Mouse (Mus musculus): Measurements from ENCODE around the gene Clnk. TPM values are rescaled to one million over a fixed set of nuclear protein-coding genes. Genes with fewer than 3 reads are reported as not detected.

Gene Clnk
- polyA plus RNA-seq, 1 experiment from 2014 or later: 0.17 TPM

DNA sequence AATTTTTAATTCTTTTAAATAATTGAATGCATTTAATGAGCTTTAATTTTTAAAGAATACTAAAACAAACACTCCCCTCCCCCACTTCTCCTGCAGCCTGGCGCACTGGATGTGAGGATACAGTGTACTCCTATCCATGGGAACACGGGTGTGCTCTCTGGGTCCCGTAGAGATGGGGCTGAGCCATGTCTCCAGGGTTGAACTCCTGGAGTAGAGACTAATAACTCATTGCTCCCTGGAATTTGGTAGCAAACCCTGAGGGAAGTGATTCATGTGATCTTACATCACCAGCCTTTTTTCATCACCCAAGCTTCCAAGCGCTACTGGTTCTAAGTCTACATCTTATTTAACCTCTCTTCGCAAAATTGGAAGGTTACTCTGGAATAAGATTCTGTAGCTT, 87.8 kb downstream of the Clnk start:
- Histone ChIP-seq H3K4me1 (peaks cover 23% of the 10 kb centered on the region), H3K27ac (replicated peaks) (no peak overlapping the region), H3K9me3 (replicated peaks) (no peaks in the 10 kb centered on the region), H3K27me3 (replicated peaks) (no peaks in the 10 kb centered on the region), H3K4me3 (replicated peaks) (no peak overlapping the region), H3K9ac (replicated peaks) (no peak overlapping the region), H3K36me3 (no peaks in the 10 kb centered on the region), H3K4me2 (no peak overlapping the region)
- 86% methylated on average over 5 of the region's 5 CpGs for WGBS
- ATAC-seq (ENCODE audit: low FRiP score): no peak

DNA sequence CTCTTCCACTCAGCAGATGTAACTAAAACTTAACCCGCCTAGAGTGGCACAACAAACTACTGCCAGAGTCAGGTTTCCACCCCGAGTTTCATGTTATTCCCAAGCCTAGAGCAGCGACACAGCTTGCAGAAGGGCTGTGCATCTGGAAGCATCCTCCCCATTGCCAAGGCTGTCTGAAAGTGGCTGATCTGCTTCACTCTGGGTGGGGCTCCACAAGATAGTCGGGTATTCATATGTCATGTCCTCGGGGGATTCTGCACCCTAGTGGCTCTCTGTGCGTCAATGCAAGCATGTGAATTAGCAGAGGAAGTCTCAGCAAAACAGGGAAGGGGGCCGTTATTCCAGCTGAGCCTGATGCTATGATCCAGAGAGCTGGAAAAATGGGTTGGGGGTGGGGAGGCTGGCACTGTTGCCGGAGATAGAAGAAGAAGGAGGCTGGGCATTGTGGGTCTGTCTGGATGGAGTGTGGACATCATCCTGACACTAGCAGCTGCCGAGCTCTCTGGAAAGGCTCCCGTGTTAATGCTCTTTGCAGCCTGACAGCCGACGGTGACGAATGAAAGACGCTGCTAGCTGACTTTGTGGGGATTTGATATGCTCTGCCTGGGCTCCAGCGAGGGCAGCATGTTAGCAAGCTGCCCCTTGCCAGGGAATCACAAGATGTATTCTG, 88.6 kb downstream of the Clnk start:
- Histone ChIP-seq H3K4me3 (replicated peaks) (0 out of 2 replicates have a peak overlapping the region, but pooled peaks have one; percentile 2), H3K4me1 (peaks cover 23% of the 10 kb centered on the region), H3K27me3 (replicated peaks) (no peaks in the 10 kb centered on the region), H3K9ac (replicated peaks) (peak overlapping the region; percentile 11; the same call in 1 of the 2 replicates), H3K9me3 (replicated peaks) (no peaks in the 10 kb centered on the region), H3K27ac (replicated peaks) (peak overlapping the region; percentile 38; the same call in 1 of the 2 replicates), H3K4me2 (peak overlapping the region; percentile 38), H3K36me3 (no peaks in the 10 kb centered on the region)
- ATAC-seq (ENCODE audit: low FRiP score): peak; percentile 51
- 23% methylated on average over 15 of the region's 15 CpGs for WGBS

DNA sequence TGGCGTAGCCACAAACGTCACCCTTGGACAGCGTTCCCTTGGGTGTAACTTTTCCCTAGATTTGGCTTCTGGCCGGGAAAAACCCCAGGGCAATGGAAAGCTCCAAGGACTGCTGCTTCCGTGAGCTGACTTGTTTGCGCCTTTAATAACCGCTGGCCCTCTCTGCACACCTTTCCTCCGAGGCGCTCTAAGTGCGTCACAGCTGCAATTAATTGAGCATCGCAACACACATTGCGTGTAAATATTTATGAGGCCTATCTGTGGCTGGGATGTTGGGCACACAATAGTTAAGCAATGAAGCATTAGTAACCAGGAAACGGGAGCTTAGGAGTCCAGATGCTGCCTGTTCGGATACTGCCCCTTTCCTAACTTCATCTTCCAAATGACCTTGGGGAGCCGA, 90.5 kb downstream of the Clnk start:
- no peak overlapping the region for H3K4me3 ChIP-seq (replicated peaks)
- H3K9me3 ChIP-seq (replicated peaks): no peaks in the 10 kb centered on the region
- H3K4me2 ChIP-seq: 0 out of 2 replicates have a peak overlapping the region, but pooled peaks have one; percentile 22
- H3K27me3 ChIP-seq (replicated peaks): no peaks in the 10 kb centered on the region
- 41% methylated on average over 15 of the region's 15 CpGs for WGBS
- no peaks in the 10 kb centered on the region for H3K36me3 ChIP-seq
- H3K4me1 ChIP-seq: peaks cover 26% of the 10 kb centered on the region
- H3K9ac ChIP-seq (replicated peaks): no peak overlapping the region
- H3K27ac ChIP-seq (replicated peaks): no peak overlapping the region
- no peak for ATAC-seq (ENCODE audit: low FRiP score)

DNA sequence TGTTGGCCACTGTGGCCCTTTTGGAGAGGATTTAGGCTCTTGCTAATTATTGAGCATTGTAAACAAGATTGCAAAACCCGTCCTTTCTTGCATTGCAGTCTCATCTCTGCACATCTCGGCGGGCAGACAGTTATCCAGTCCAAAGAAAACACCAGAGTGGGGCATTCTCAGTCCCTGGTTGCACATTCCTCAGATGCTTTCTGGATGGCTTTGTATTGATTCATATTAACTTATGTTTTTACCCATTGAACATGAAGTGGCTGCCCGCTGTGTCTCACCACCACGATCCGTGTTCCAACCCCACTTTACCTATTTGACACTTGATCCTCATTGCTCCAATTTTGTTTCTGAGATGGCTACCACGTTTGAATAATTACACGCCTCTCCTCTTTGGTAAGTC, 90.9 kb downstream of the Clnk start:
- peaks cover 26% of the 10 kb centered on the region for H3K4me1 ChIP-seq
- H3K4me3 ChIP-seq (replicated peaks): no peak overlapping the region
- H3K27ac ChIP-seq (replicated peaks): no peak overlapping the region
- no peaks in the 10 kb centered on the region for H3K36me3 ChIP-seq
- no peak for ATAC-seq (ENCODE audit: low FRiP score)
- H3K9me3 ChIP-seq (replicated peaks): no peaks in the 10 kb centered on the region
- H3K27me3 ChIP-seq (replicated peaks): no peaks in the 10 kb centered on the region
- 76% methylated on average over 8 of the region's 8 CpGs for WGBS
- no peak overlapping the region for H3K9ac ChIP-seq (replicated peaks)
- no peak overlapping the region for H3K4me2 ChIP-seq

DNA sequence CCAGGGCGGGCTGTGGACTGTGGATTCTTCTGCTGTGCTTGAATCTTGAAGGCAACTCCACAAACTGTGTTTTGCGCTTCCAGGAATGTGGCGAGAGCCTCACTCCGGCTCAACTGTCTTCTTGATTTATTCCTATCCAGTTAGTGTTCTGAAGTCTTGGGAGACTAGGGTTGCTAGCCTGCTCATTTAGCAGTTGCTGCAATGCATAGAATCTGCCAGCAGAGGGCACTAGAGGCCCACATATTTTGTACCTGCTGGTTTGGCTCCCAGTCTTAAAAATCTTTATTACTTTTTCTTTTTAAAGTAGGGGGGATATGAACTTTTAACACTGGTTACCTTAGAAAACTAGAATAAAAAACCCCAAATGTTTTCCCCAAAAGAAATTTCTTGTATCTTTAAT, 94.8 kb downstream of the Clnk start:
- no peaks in the 10 kb centered on the region for H3K27me3 ChIP-seq (replicated peaks)
- no peak overlapping the region for H3K4me3 ChIP-seq (replicated peaks)
- H3K4me1 ChIP-seq: peaks cover 12% of the 10 kb centered on the region
- no peaks in the 10 kb centered on the region for H3K36me3 ChIP-seq
- WGBS: 25% methylated on average over 4 of the region's 4 CpGs
- peak; percentile 50; the same call in 1 of the 2 replicates for ATAC-seq (ENCODE audit: low FRiP score)
- H3K9me3 ChIP-seq (replicated peaks): no peaks in the 10 kb centered on the region
- no peak overlapping the region; the same call in 1 of the 2 replicates for H3K9ac ChIP-seq (replicated peaks)
- H3K4me2 ChIP-seq: no peak overlapping the region
- no peak overlapping the region for H3K27ac ChIP-seq (replicated peaks)

DNA sequence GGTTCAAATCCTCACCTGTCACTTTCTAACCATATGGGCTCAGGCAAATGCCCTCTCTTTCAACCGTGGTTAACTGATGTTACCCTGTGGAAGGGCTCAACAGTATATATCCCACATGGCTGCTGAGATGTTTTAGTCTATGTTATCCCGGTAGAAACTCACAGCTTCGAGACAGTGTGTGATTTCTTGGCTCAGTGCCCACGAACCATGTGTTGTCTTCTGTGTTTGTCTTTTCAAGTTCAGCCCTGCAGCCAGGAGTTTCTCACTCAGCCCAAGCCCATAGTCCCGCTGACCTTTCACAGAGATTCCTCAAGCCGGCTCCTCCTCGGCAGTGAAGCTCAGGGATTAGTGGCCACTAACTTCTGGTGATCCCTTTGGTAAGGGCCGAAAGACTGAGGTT, 96.0 kb downstream of the Clnk start:
- Histone ChIP-seq H3K27ac (replicated peaks) (no peak overlapping the region), H3K4me2 (no peak overlapping the region)
- no peak for ATAC-seq (ENCODE audit: low FRiP score)

DNA sequence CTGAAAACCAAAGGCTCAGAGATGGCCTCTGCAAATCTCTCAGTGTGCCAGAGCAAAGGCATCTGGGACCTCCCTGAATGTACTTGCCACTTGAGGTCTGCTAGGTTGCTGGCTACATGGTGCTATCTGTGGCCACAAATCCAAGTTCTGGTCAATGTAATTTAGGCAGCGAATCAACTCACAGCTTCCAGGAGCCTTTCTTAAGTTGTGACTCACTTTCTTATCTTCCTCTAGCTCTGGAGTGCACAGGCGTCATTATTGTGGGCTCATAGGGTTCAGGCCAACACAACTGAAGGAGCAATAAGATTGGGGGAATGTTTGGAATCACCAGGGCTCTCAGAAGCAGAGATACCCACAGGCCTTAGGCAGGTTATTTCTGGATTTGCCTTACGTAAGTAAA, 96.6 kb downstream of the Clnk start:
- Histone ChIP-seq H3K27me3 (replicated peaks) (no peaks in the 10 kb centered on the region), H3K4me2 (no peak overlapping the region), H3K36me3 (no peaks in the 10 kb centered on the region), H3K4me3 (replicated peaks) (no peak overlapping the region), H3K9ac (replicated peaks) (no peak overlapping the region), H3K9me3 (replicated peaks) (no peaks in the 10 kb centered on the region), H3K27ac (replicated peaks) (no peak overlapping the region), H3K4me1 (peaks cover 2% of the 10 kb centered on the region; the same call in 1 of the 2 replicates)
- WGBS: 85% methylated on average over 3 of the region's 3 CpGs
- ATAC-seq (ENCODE audit: low FRiP score): no peak

More for the DNA sequence above, 96.0 kb downstream of the Clnk start:
- 63% methylated on average over 8 of the region's 8 CpGs for WGBS
- Histone ChIP-seq H3K9ac (replicated peaks) (no peak overlapping the region), H3K4me3 (replicated peaks) (no peak overlapping the region), H3K27me3 (replicated peaks) (no peaks in the 10 kb centered on the region), H3K9me3 (replicated peaks) (no peaks in the 10 kb centered on the region), H3K36me3 (no peaks in the 10 kb centered on the region), H3K4me1 (peaks cover 2% of the 10 kb centered on the region; the same call in 1 of the 2 replicates)

DNA sequence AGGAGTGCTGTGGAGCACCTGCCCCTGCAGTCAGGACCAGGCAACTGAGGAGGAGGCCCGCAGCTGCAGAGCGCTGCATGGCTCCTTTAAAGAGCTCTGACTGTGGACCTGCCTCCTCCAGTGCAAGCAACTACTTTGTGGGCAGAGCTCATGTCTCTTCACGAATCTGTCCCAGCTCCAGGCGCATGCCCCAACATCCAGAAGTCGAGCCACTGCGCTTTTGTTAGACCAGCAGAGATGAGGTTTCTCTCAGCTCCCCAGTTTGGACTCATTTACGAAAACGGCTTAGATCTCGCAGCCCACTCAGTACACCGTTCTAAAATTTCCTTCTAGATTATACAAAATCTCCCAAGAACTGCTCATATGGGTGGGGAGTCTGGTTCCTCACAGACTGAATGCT, 101.1 kb downstream of the Clnk start:
- no peak overlapping the region for H3K9ac ChIP-seq (replicated peaks)
- ATAC-seq (ENCODE audit: low FRiP score): no peak
- no peaks in the 10 kb centered on the region for H3K9me3 ChIP-seq (replicated peaks)
- no peaks in the 10 kb centered on the region for H3K27me3 ChIP-seq (replicated peaks)
- no peaks in the 10 kb centered on the region for H3K36me3 ChIP-seq
- 78% methylated on average over 10 of the region's 10 CpGs for WGBS
- no peak overlapping the region for H3K4me2 ChIP-seq
- H3K4me3 ChIP-seq (replicated peaks): no peak overlapping the region
- H3K4me1 ChIP-seq: no peaks in the 10 kb centered on the region
- no peak overlapping the region for H3K27ac ChIP-seq (replicated peaks)

DNA sequence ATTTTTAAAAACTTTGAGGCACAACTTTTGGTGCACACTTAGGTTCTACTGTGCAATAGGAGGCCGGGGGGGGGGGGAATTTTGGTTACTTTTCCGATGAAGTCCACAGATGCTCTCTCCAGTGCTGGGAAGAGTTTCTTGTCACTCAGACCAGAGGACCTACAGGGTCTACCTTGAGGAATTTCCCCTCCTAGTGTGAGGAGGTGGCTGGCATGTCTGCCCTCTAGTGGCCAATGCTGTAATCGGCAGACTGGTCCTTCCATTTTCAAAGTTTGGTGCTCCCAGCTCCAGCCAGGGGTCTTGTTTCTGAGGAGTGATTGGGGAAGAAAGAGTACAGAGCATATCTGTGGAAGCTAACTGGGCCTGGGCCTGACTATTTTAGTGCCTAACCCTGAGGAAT, 121.7 kb downstream of the Clnk start:
- no peaks in the 10 kb centered on the region for H3K9me3 ChIP-seq (replicated peaks)
- H3K9ac ChIP-seq (replicated peaks): no peak overlapping the region
- H3K4me1 ChIP-seq: no peaks in the 10 kb centered on the region
- no peaks in the 10 kb centered on the region for H3K27me3 ChIP-seq (replicated peaks)
- no peak overlapping the region for H3K4me3 ChIP-seq (replicated peaks)
- 0 out of 2 replicates have a peak, but pooled peaks have one; percentile 24 for ATAC-seq (ENCODE audit: low FRiP score)
- no peak overlapping the region for H3K4me2 ChIP-seq
- no peak overlapping the region for H3K27ac ChIP-seq (replicated peaks)
- no peaks in the 10 kb centered on the region for H3K36me3 ChIP-seq
- 14% methylated on average over 3 of the region's 3 CpGs for WGBS

DNA sequence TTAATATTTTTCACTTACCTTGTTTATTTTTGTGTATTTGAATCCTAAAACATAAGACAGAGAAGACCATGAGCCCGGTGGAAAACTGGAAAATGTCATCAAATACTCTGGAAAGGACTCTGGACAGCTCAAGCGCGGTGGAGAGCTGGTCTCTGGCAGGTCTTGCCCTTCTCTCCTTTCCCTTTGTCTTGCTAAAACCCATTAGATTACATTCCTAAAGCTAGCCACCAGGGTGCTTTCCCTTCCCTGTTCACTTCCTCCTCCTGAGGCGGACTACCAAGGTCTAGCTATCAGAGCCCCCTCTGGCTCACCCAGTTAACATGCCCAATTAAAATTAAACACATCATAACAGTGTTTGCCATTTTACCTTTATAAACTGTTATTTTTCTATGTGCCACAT, 123.9 kb downstream of the Clnk start:
- Histone ChIP-seq H3K4me3 (replicated peaks) (no peak overlapping the region), H3K9me3 (replicated peaks) (no peaks in the 10 kb centered on the region), H3K9ac (replicated peaks) (no peak overlapping the region), H3K4me1 (no peaks in the 10 kb centered on the region), H3K36me3 (no peaks in the 10 kb centered on the region), H3K4me2 (no peak overlapping the region), H3K27ac (replicated peaks) (no peak overlapping the region), H3K27me3 (replicated peaks) (no peaks in the 10 kb centered on the region)
- no peak for ATAC-seq (ENCODE audit: low FRiP score)
- 13% methylated on average over 4 of the region's 4 CpGs for WGBS

DNA sequence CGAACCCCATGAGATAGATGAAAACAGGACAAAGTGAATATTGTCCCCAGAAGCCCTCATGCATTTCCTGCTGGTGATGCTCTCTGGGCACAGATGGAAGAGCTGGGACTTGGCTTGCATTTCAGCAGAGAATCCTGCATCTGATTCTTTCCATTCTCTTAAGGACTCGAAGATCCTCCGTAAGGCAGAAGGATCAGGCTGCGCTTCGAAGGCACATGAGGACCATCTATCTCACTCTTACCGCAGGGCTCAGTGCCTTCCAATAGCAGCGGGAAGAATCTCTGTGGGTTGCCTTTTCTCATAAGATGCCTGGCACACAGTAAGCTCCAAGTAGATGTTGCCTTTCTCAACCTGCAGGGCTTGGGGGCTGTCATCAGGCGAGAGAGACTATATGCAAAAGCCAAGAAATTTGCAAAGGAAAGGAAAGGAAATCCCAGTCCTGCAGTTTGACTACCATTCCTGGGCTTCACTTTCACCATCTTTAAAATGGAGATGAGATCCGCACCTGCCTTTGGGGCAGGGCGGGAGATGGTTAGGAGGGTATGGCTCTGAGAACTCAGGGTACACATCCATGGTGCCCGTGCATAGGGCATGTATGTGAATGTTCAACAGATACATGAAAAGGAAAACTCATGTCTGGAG, 167.6 kb downstream of the Clnk start:
- no peaks in the 10 kb centered on the region for H3K9me3 ChIP-seq (replicated peaks)

DNA sequence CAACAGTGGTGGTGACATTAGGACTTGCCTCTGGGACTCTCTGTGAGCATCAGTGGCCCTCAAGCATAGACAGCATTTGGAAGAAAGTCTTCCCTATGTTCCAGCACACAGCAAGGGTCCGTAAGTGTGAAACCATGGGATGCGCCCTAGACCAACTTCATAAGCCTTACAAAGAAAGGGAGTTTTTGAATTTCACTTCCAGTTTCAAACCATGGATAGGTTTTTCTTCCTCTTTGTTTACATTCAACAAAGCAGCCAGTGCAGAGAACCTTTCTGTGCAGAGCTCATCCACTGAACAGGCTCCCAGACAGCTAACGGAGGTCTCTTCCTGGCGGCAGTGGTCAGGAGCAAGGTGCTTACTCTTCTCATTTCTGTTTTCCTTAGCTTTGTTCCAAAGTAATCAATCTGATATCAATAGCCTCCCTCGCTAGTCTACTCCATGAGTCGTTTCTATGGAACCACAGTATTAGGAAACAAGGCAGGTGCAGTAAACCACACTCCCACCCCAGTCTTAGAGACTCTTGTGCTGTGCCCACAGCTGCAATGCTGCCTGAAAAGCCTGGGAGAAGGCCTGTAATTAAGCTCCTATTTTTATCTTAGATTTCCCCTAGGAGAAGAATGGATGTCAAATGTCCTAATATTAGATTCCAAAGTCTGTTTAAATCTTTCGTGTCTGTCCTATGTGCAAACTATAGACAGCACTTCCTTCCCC, 169.1 kb downstream of the Clnk start:
- Histone ChIP-seq H3K27ac (replicated peaks) (no peak overlapping the region), H3K27me3 (replicated peaks) (no peaks in the 10 kb centered on the region), H3K9me3 (replicated peaks) (no peaks in the 10 kb centered on the region), H3K4me2 (no peak overlapping the region), H3K36me3 (no peaks in the 10 kb centered on the region), H3K4me1 (no peaks in the 10 kb centered on the region), H3K9ac (replicated peaks) (no peak overlapping the region), H3K4me3 (replicated peaks) (no peak overlapping the region)
- 76% methylated on average over 7 of the region's 7 CpGs for WGBS
- no peak for ATAC-seq (ENCODE audit: low FRiP score)

More for the DNA sequence above, 167.6 kb downstream of the Clnk start:
- no peak for ATAC-seq (ENCODE audit: low FRiP score)
- Histone ChIP-seq H3K9ac (replicated peaks) (no peak overlapping the region), H3K27ac (replicated peaks) (no peak overlapping the region), H3K4me1 (no peaks in the 10 kb centered on the region), H3K4me3 (replicated peaks) (no peak overlapping the region), H3K4me2 (no peak overlapping the region), H3K36me3 (no peaks in the 10 kb centered on the region), H3K27me3 (replicated peaks) (no peaks in the 10 kb centered on the region)
- WGBS: 69% methylated on average over 11 of the region's 11 CpGs
